Mouse (Mus musculus) CD4-positive, CD25-positive, alpha-beta regulatory T cell, adult 2 months (primary cell): Measurements from ENCODE around the gene 6030458C11Rik.

Experiments
- DNase-seq: peaks from one replicate; pipeline ENCODE4 v3.0.0-alpha.2; 2012; ENCODE audit warnings: low read depth, low spot score

Gene 6030458C11Rik

GRCm38 (mm10) chr15:12760747-12761146 lies 63.7 kb downstream of the 6030458C11Rik start:
- no peak for DNase-seq

- DNase-seq, result no peak
These were observed 66.0 kb downstream of the 6030458C11Rik start for GRCm38 (mm10) chr15:12758461-12758860.
